Mouse (Mus musculus) CH12.LX (cell line): Measurements from ENCODE around the gene Pik3ip1. TPM values are rescaled to one million over a fixed set of nuclear protein-coding genes. Genes with fewer than 3 reads are reported as not detected.

ENCODE experiments used
- DNase-seq: peaks from one replicate; pipeline ENCODE4 v3.0.0-alpha.2; 2013; ENCODE audit errors: extremely low read depth
- H3K27ac ChIP-seq: 2 replicates; pipeline ENCODE4 v1.5.1; 2012; ENCODE audit warnings: low read depth, mild to moderate bottlenecking, control low read depth, moderate library complexity; ENCODE audit not compliant: insufficient read depth
- H3K27me3 ChIP-seq: replicated peaks from 2 replicates; pipeline ENCODE3; 2012; ENCODE audit warnings: inconsistent platforms
- H3K36me3 ChIP-seq, 2 experiments: replicated peaks in 1 of 2; 2 replicates each; pipeline versions ENCODE3 to v1.6.1; 2012; ENCODE audit warnings: inconsistent platforms in 1 of 2, low read length in 1 of 2, mild to moderate bottlenecking in 1 of 2, mixed read lengths in 1 of 2, moderate library complexity in 1 of 2; ENCODE audit not compliant: control insufficient read depth in 1 of 2, insufficient read depth in 1 of 2
- H3K4me1 ChIP-seq, 2 experiments: 2 replicates each; pipeline ENCODE4 v1.6.1; 2012; ENCODE audit warnings: inconsistent platforms in 1 of 2, moderate library complexity in 1 of 2; ENCODE audit not compliant: insufficient read depth in 2 of 2, control insufficient read depth in 1 of 2
- H3K4me2 ChIP-seq: 2 replicates; pipeline ENCODE4 v1.6.1; 2012; ENCODE audit warnings: low read depth, mild to moderate bottlenecking, control low read depth; ENCODE audit not compliant: poor library complexity, insufficient read depth, severe bottlenecking
- H3K4me3 ChIP-seq, 3 experiments: fragments of 150-350 bp in 1 of 3; sonication (generic) in 1 of 3; replicated peaks in 1 of 3; 2 replicates each; pipeline versions ENCODE3 to v1.5.1; 2011 to 2012; ENCODE audit warnings: low read depth in 2 of 3, low read length in 2 of 3, mild to moderate bottlenecking in 2 of 3, moderate library complexity in 2 of 3, control low read depth in 1 of 3, improper control_type of control experiment in 1 of 3, inconsistent platforms in 1 of 3, mixed read lengths in 1 of 3; ENCODE audit not compliant: poor library complexity in 1 of 3
- H3K79me2 ChIP-seq: replicated peaks from 2 replicates; pipeline ENCODE4 v1.6.1; 2012; ENCODE audit warnings: mild to moderate bottlenecking, moderate library complexity; ENCODE audit not compliant: control insufficient read depth, poor library complexity, insufficient read depth, severe bottlenecking; ENCODE audit errors: extremely low read depth
- H3K9ac ChIP-seq: 2 replicates; pipeline ENCODE4 v1.6.1; 2012; ENCODE audit warnings: low read depth, mild to moderate bottlenecking, control low read depth, moderate library complexity; ENCODE audit not compliant: insufficient read depth
- H3K9me3 ChIP-seq: replicated peaks from 2 replicates; pipeline ENCODE3; 2012; ENCODE audit warnings: low read length, inconsistent platforms, mixed read lengths
- BHLHE40 ChIP-seq: IDR thresholded peaks from 2 replicates; pipeline ENCODE4 v1.6.1; 2011; ENCODE audit warnings: mild to moderate bottlenecking, low read depth, low read length, improper control_type of control experiment
- E2F4 ChIP-seq: IDR thresholded peaks from 2 replicates; pipeline ENCODE4 v1.6.1; 2011; ENCODE audit warnings: low read depth, low read length, improper control_type of control experiment; ENCODE audit not compliant: insufficient replicate concordance
- EP300 ChIP-seq: IDR thresholded peaks from 2 replicates; pipeline ENCODE4 v1.6.1; 2011; ENCODE audit warnings: low read length, improper control_type of control experiment
- ETS1 ChIP-seq: conservative IDR thresholded peaks from 2 replicates; pipeline ENCODE4 v1.6.1; 2012; ENCODE audit warnings: low read depth, mild to moderate bottlenecking, inconsistent platforms, low read length, improper control_type of control experiment, moderate library complexity
- JUN ChIP-seq: IDR thresholded peaks from 2 replicates; pipeline ENCODE4 v1.6.1; 2011; ENCODE audit warnings: low read depth, mild to moderate bottlenecking, low read length, improper control_type of control experiment, moderate library complexity; ENCODE audit not compliant: insufficient read depth
- MAFK ChIP-seq: IDR thresholded peaks from 2 replicates; pipeline ENCODE4 v1.6.1; 2011; ENCODE audit warnings: low read length, improper control_type of control experiment; ENCODE audit not compliant: insufficient replicate concordance
- MAX ChIP-seq: IDR thresholded peaks from 2 replicates; pipeline ENCODE4 v1.6.1; 2011; ENCODE audit warnings: low read length, improper control_type of control experiment
- MAZ ChIP-seq: IDR thresholded peaks from 2 replicates; pipeline ENCODE4 v1.6.1; 2012; ENCODE audit warnings: low read depth, mild to moderate bottlenecking, inconsistent platforms, low read length, improper control_type of control experiment, moderate library complexity
- MYC ChIP-seq: IDR thresholded peaks from 2 replicates; pipeline ENCODE4 v1.6.1; 2011; ENCODE audit warnings: low read depth, mild to moderate bottlenecking, improper control_type of control experiment, low read length
- NRF1 ChIP-seq: IDR thresholded peaks from 2 replicates; pipeline ENCODE4 v1.6.1; 2014; ENCODE audit warnings: low read depth, mild to moderate bottlenecking, inconsistent platforms, low read length, improper control_type of control experiment, moderate library complexity
- PAX5 ChIP-seq: IDR thresholded peaks from 2 replicates; pipeline ENCODE4 v1.6.1; 2012; ENCODE audit warnings: low read length, inconsistent platforms, mixed read lengths
- TBP ChIP-seq: conservative IDR thresholded peaks from 2 replicates; pipeline ENCODE4 v1.6.1; 2011; ENCODE audit warnings: low read depth, low read length, improper control_type of control experiment
- TCF12 ChIP-seq: IDR thresholded peaks from 2 replicates; pipeline ENCODE4 v1.6.1; 2014; ENCODE audit warnings: low read depth, mild to moderate bottlenecking, inconsistent platforms, low read length, improper control_type of control experiment
- USF2 ChIP-seq: conservative IDR thresholded peaks from 2 replicates; pipeline ENCODE4 v1.6.1; 2011; ENCODE audit warnings: low read depth, low read length, improper control_type of control experiment
- ZC3H11A ChIP-seq: IDR thresholded peaks from 2 replicates; pipeline ENCODE4 v1.6.1; 2012; ENCODE audit warnings: low read depth, mild to moderate bottlenecking, inconsistent platforms, low read length, improper control_type of control experiment
- ZKSCAN1 ChIP-seq: IDR thresholded peaks from 2 replicates; pipeline ENCODE4 v1.6.1; 2012; ENCODE audit warnings: low read depth, inconsistent platforms, low read length, improper control_type of control experiment, borderline replicate concordance
- ZMIZ1 ChIP-seq: IDR thresholded peaks from 2 replicates; pipeline ENCODE4 v1.6.1; 2012; ENCODE audit warnings: low read depth, mild to moderate bottlenecking, inconsistent platforms, low read length, improper control_type of control experiment
- ZNF384 ChIP-seq: IDR thresholded peaks from 2 replicates; pipeline ENCODE4 v1.6.1; 2012; ENCODE audit warnings: low read depth, low read length, improper control_type of control experiment, inconsistent platforms
- dilution Hi-C: fragments of 300-500 bp; cut with MboI; formaldehyde crosslinking; loops from 2 replicates; pipeline ENCODE4 v1.14.3; 2020; ENCODE audit warnings: low sequenced_read_pairs; ENCODE audit not compliant: extremely low pct_unique_long_range_greater_than_20kb, extremely low pct_ligation_motif_present
- in situ Hi-C: fragments of 300-500 bp; cut with MboI; formaldehyde crosslinking; loops from 3 replicates; pipeline ENCODE4 v1.14.3; 2019; ENCODE audit warnings: low sequenced_read_pairs, low pct_ligation_motif_present, low pct_unique_long_range_greater_than_20kb, mixed read lengths
- polyA plus RNA-seq: library from polyadenylated mRNA; unstranded; fragments of >175 nt; gene quantifications from 2 replicates; pipeline ENCODE4 v1.2.1, GENCODE M21; 2012; ENCODE audit warnings: low read depth; ENCODE audit not compliant: insufficient read length
- total RNA-seq, 2 experiments: library from RNA; depleted of rRNA; stranded (reverse); fragments of 300-350 nt in 1 of 2; fragments of >200 nt in 1 of 2; gene quantifications; 2 replicates each; pipeline ENCODE4 v1.2.3; 2012 to 2014

The Pik3ip1 gene
- total and polyA plus RNA-seq, 3 experiments, result 0.39 to 2.6 (median 1.3) TPM

- Histone ChIP-seq H3K36me3 (peaks cover 14 to 84% of the 10 kb centered on the region in 2 experiments), H3K4me1 (peaks cover 0 to 26% of the 10 kb centered on the region in 2 experiments; a peak in 2 of 4 replicates), H3K27ac (no peak overlapping the region), H3K9me3 (no peaks in the 10 kb centered on the region), H3K79me2 (no peaks in the 10 kb centered on the region), H3K27me3 (no peaks in the 10 kb centered on the region), H3K9ac (no peak overlapping the region), H3K4me2 (no peak overlapping the region), H3K4me3 (no peak overlapping the region)
- no peak for TF ChIP-seq ZMIZ1
- no peak for TF ChIP-seq ZC3H11A
- no peak for TF ChIP-seq EP300
- TF ChIP-seq ZKSCAN1, result no peak
- TF ChIP-seq ZNF384, result no peak
- no peak for TF ChIP-seq MAFK
- no peak for TF ChIP-seq MAZ
- TF ChIP-seq USF2, result no peak
- TF ChIP-seq PAX5, result no peak
- TF ChIP-seq BHLHE40, result no peak
- TF ChIP-seq NRF1, result no peak
- no peak for TF ChIP-seq TBP
- no peak for TF ChIP-seq TCF12
- no peak for TF ChIP-seq MYC
- no peak for TF ChIP-seq MAX
- no peak for TF ChIP-seq E2F4
- TF ChIP-seq JUN, result no peak
- in situ Hi-C loops, result no loop called here
- DNase-seq, result no peak
- dilution Hi-C loops, result no loop called here
These were observed 44.1 kb downstream of the Pik3ip1 start for GRCm38 (mm10) chr11:3374293-3374645.

- Histone ChIP-seq H3K9ac (no peak overlapping the region), H3K4me3 (no peak overlapping the region), H3K27me3 (no peaks in the 10 kb centered on the region), H3K79me2 (no peaks in the 10 kb centered on the region), H3K9me3 (no peaks in the 10 kb centered on the region), H3K36me3 (peaks cover 14 to 84% of the 10 kb centered on the region in 2 experiments), H3K27ac (no peak overlapping the region), H3K4me2 (no peak overlapping the region), H3K4me1 (peaks cover 0 to 22% of the 10 kb centered on the region in 2 experiments; a peak in 2 of 4 replicates)
- dilution Hi-C loops, result no loop called here
- DNase-seq, result no peak
- in situ Hi-C loops, result no loop called here
- no peak for TF ChIP-seq ETS1
- no peak for TF ChIP-seq TCF12
- TF ChIP-seq ZNF384, result no peak
- no peak for TF ChIP-seq ZMIZ1
- no peak for TF ChIP-seq PAX5
These were observed 44.5 kb downstream of the Pik3ip1 start for GRCm38 (mm10) chr11:3374741-3375140.
